Mouse (Mus musculus): ENCODE data around the gene Ccdc155. TPM values are rescaled to one million over a fixed set of nuclear protein-coding genes. Genes with fewer than 3 reads are reported as not detected.
A peak's percentile ranks its signal among the peaks of the same experiment; 100 is the strongest.

The Ccdc155 gene
- total RNA-seq, 2 experiments from 2014 or later: 3.0 to 3.5 TPM

GRCm38 (mm10) chr7:45229459-45230203 lies 24.9 kb upstream of the Ccdc155 start:
- intact Hi-C loops (cut with DNase I): loop anchor here (5.0 kb wide), 1 partner anchor 62 kb away; no protein-coding TSS in a partner anchor
- no peak for DNase-seq (ENCODE audit: low spot score in 2 of 2)

DNA sequence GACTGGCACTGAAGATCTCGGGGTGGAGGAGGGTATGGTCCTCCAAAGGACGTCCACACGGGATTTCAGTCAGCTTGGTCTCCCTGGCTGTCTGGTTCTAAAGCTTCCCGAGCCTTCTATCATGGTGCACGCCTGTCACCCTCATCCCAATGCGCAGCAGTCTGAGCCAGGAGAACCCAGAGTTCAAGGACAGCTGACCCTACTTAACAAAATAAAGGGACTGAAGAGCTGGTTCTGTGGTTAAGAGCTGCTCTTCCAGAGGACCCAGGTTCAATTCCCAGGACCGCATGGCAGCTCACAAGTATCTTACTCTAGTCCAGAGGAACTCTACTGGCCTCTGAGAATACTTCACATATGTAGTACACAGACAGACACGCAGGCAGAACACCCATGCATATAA lies 24.4 kb upstream of the Ccdc155 start:
- intact Hi-C loops (cut with DNase I): no loop called here

GRCm38 (mm10) chr7:45228548-45228947 lies 23.9 kb upstream of the Ccdc155 start:
- no peak for DNase-seq (ENCODE audit: low spot score in 2 of 2)
- intact Hi-C loops (cut with DNase I): no loop called here

More for the DNA sequence above, 24.4 kb upstream of the Ccdc155 start:
- no peak for DNase-seq (ENCODE audit: low spot score in 2 of 2)

DNA sequence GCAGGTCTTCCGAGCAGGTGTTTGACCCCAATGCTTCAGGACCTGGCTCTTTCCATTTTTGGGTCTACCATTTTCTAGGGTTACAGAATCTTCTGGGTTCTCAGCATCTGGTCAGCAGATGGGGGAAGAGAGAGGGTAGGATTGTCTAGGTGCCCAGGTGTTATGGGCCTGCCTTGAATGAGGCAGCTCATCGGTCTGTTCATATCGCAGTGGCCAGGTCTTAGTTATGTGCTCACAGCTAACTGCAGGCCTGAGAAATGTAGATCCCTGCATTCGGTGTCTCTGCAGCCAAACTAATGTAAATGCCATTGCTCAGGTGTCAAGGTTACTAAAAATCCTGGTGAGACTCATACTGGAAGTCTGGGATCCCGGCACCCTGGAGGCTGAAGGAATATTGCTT lies 21.7 kb upstream of the Ccdc155 start:
- intact Hi-C loops (cut with DNase I): no loop called here
- no peak for DNase-seq (ENCODE audit: low spot score in 2 of 2)

DNA sequence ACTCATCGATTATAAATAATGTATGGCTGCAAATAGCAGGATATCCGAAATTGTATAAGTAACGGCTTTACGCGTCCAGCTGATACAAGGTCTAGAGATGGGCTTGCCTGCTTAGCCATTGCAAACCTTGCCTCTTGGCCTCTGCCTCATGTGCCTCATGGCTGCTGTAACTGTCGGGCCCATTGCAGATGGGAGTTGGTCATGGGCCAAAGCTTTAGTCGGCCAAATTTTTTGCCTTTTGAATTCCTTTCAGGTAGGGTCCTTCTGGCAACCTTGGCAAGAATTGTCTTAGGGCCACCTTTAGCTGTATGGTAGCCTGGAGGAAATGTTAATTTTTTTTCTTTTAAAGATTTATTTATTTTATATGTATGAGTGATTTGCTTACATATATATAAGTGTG lies 20.1 kb upstream of the Ccdc155 start:
- intact Hi-C loops (cut with DNase I): no loop called here
- DNase-seq (ENCODE audit: low spot score in 2 of 2): no peak

DNA sequence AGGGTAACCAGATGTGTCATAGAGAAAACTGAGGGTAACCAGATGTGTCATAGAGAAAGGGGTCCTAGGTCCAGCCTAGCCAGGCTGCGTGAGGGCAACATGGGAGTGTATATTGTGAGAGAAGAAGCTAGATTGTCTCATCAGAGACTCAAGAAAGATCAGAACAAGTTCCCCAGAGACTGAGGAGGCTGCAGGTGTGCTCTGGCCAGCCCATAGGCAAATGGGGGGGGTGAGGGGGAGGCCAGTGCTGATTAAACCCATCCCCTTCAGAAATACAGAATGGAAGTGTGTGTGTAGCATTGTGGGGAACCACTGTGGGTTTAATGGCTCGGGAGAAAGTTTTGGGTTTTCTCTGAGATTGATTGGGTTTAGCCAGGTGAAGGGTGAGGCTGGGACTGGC lies 17.0 kb upstream of the Ccdc155 start:
- no peak for DNase-seq (ENCODE audit: low spot score in 2 of 2)
- intact Hi-C loops (cut with DNase I): no loop called here

GRCm38 (mm10) chr7:45216442-45217183 lies 11.9 kb upstream of the Ccdc155 start:
- peak in 1 of 2 experiments; percentile 27 for DNase-seq (ENCODE audit: low spot score in 2 of 2)
- intact Hi-C loops (cut with DNase I): no loop called here

DNA sequence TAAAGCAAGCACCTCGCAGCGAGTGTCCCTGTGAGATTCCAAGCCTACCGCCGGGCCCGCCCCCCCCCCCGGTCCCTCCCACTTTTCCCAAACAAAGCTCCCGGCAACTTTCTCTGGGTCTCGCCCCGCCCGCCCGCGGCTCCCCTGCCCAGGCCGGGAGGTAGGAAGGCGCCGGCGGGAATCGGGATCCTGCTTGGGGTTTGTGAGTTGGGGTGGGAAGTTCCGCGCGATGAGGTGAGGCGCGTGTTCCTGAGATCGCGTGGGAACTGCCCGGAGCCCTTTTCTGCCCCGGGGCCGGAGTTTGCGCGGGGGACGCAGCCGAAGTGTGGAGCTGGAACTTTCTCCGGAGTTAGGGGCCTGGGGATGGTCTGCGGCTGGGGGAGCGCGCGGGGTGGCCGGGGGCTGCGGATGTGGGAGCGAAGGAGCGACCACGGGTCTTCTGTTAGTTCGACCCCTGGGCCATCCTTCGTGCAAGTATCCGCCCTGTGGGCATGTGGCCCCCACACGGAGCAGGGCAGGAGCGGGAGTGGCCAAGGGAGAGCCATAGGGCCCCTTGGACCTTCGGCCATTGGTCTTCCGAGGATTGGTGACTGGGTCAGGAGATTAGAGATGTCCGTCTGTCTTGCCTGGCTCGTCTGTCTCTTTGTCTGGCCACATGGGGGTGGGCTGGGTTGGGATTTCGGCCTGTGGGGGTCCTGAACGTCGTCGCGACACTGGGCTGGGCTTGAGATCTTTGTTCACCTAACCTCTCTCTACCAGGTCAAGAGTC lies 11.2 kb upstream of the Ccdc155 start, which contains the start of gene Tead2:
Gene Tead2, plus strand, starts transcription at position 81 of the 769 bp plus-strand sequence.
- DNase-seq (ENCODE audit: low spot score in 2 of 2): no peak
- intact Hi-C loops (cut with DNase I): no loop called here

GRCm38 (mm10) chr7:45213708-45214107 lies 9.0 kb upstream of the Ccdc155 start:
- intact Hi-C loops (cut with DNase I): no loop called here
- DNase-seq (ENCODE audit: low spot score in 2 of 2): no peak

DNA sequence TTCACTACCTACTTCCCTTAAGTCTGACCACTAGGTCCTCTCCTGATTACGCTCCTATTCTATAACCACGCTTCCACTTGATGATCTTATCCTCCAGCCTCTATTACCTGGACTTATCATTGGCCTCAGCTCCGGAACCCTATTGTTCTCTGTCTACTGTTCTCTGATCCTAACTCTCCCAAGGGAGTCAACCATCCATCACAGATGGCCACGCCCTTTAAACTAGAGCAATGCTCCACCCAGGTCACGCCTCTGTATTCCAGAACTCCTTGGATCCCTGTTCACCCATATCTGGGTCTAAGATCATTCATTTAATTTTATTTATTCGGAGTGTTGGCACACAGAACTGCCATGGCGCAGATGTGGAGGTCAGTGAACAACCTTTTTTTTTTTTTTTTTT lies 7.7 kb upstream of the Ccdc155 start:
- DNase-seq (ENCODE audit: low spot score in 2 of 2): no peak
- intact Hi-C loops (cut with DNase I): no loop called here

DNA sequence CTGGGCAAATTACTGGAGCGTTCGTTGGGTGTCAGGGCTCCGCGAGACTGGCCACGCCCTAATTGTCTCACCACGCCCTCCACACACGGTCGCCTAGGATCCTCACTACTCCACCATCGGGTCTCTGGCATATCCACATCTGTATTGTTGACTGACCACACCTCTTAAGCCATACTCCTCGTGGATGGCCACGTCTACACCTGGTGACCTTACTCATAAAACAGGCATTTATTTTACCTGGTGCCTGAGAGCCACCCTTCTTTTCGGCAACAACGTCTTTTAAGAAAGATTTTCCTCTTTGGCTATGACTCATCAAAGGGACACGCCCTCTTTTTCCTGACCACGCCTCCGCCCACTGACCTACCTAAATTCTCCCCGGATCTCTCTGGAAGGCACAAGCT lies 7.2 kb upstream of the Ccdc155 start, which contains the start of gene Dkkl1:
Gene Dkkl1, minus strand, starts transcription at position 297 of the 401 bp plus-strand sequence.
- intact Hi-C loops (cut with DNase I): no loop called here
- no peak for DNase-seq (ENCODE audit: low spot score in 2 of 2)

DNA sequence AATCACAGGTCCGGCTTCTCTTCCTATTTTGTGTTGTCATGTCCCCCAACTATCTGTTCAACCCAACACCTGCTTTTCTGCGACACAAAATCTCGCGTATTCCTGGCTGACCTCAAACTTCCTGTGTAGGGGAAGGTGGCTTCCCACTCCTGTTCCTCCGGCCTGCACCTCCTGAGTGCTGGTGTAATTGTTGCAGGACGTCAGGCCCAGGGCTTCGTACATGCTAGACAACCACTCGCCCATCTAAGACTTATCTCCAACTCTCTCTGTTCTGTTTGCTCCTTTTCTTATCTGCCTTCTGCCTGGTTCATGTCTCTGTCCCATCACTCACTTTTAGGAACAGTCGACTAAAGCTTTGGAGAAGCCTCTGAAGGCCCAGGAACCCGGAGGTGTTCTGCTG lies 6.4 kb upstream of the Ccdc155 start:
- no peak for DNase-seq (ENCODE audit: low spot score in 2 of 2)
- intact Hi-C loops (cut with DNase I): no loop called here

DNA sequence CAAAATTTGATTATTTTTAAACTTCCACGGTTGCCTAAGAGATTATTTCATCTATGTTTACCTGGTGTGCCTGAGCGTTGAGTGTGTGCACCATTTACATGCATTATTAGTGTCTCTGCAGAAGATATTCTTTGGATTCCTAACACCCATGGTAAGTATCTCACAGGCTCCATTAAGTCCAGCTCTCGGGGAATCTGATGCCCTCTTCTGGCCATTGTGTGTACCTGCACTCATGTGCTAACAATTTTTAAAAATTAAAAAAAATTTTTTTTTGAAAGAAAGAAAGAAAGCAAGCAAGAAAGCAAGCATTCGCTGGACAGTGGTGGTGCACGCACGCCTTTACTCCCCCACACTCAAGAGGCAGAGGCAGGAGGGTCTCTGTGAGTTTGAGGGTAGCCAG lies 3.6 kb upstream of the Ccdc155 start:
- intact Hi-C loops (cut with DNase I): no loop called here
- no peak for DNase-seq (ENCODE audit: low spot score in 2 of 2)

DNA sequence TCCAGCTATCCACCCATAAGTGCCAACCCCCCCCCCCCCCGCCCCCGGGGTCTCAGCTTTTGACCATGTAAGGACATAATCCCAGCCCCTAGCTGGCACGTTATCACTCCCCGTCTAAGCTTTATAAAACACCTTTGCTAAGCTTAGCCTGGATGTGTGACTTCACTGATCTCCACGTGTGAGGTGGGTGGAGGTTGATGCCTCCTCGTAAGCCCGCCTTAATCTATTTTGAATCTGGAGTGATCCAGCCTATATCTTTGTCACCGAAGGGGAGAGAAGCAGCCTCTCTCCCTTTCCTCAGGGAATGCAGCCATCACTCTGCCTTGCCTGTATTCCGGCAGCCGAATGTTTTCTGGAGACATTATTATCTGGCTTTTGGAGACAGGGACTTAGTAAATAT lies 2.0 kb downstream of the Ccdc155 start:
- intact Hi-C loops (cut with DNase I): no loop called here
- peak in 1 of 2 experiments; percentile 51 for DNase-seq (ENCODE audit: low spot score in 2 of 2)

GRCm38 (mm10) chr7:45198961-45199360 lies 5.7 kb downstream of the Ccdc155 start:
- intact Hi-C loops (cut with DNase I): loop anchor here (2.0 kb wide), 1 partner anchor 36 kb away; the partner anchor contains the start of gene Slc17a7
- peak; percentile 44 to 83 for DNase-seq (ENCODE audit: low spot score in 2 of 2)

- DNase-seq (ENCODE audit: low spot score in 2 of 2): peak; percentile 76 to 77
- intact Hi-C loops (cut with DNase I): loop anchor here (2.0 kb wide), 1 partner anchor 36 kb away; the partner anchor contains the start of gene Slc17a7
Observed at GRCm38 (mm10) chr7:45198435-45198834, 6.3 kb downstream of the Ccdc155 start.

DNA sequence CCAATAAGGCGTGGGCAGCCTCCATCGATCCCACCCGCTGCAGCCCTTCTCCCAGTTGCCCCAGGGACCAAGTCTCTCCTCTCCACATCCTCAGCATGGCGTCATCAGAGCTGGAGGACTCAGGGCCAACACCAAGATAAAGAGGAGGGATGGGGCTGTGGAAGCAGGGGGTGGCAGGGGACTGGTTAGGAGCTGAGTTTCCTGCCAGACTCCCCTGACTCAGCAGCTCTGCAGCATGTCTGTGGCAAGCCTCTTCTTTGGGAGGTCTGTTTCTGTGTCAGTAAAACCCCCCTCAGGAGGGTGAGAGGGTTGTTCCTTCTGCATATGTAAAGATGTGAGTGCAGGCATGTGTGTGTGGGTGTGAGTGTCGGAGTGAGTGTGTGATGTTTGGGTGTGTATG lies 7.7 kb downstream of the Ccdc155 start:
- intact Hi-C loops (cut with DNase I): no loop called here
- peak in 1 of 2 experiments; percentile 58 for DNase-seq (ENCODE audit: low spot score in 2 of 2)

DNA sequence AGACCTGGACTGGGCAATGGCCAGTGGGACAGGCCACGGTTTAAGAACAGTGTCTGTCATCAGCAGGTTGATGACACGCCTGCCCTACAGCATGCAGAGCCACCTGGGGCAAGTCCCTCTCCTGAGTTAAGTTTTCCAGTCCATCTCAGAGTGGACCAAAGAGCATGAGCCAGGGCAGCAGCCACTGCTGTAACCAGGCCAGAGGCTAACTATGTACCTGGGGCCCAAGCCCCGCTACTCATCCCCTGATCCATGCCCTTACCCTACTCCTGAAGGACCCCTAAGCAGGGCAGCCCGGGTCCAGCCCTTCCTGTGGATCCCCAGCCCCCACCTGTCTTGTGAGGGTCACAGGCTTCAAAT lies 8.5 kb downstream of the Ccdc155 start:
- no peak for DNase-seq (ENCODE audit: low spot score in 2 of 2)
- intact Hi-C loops (cut with DNase I): no loop called here

GRCm38 (mm10) chr7:45195341-45196175 lies 9.1 kb downstream of the Ccdc155 start:
- DNase-seq (ENCODE audit: low spot score in 2 of 2): no peak
- intact Hi-C loops (cut with DNase I): no loop called here
